Mouse (Mus musculus) adrenal gland, postnatal 36 days (tissue): ENCODE results near the gene Smyd2. TPM values are rescaled to one million over a fixed set of nuclear protein-coding genes. Genes with fewer than 3 reads are reported as not detected.
A peak's percentile ranks its signal among the peaks of the same experiment; 100 is the strongest.

Experiments used
- DNase-seq, 2 experiments: peaks; one replicate each; pipeline ENCODE4 v3.0.0; 2021; ENCODE audit warnings: mixed read lengths in 1 of 2
- long read RNA-seq, 2 experiments: library from polyadenylated mRNA; stranded (forward); transcript quantifications; one replicate each; pipeline ENCODE4 v2.0.0; 2021; ENCODE audit warnings: borderline sequencing depth in 2 of 2
- total RNA-seq, 2 experiments: library from RNA; stranded (reverse); gene quantifications; 2 replicates each; pipeline ENCODE4 v1.2.3; 2021

Gene Smyd2
- 10 to 100 TPM; 76.7 to 81.8 TPM for total RNA-seq
- long read RNA-seq, experiment 1, transcript Smyd2-201 (12 exons, 1,680 nt): major isoform, 127 of 158 reads
- long read RNA-seq, experiment 1, partial matches to known transcripts: 16 of 158 reads
- long read RNA-seq, experiment 1, other reads (novel, unspliced or antisense): 11 of 158 reads
- long read RNA-seq, experiment 2, transcript Smyd2-201 (12 exons, 1,680 nt): major isoform, 31 of 40 reads
- long read RNA-seq, experiment 2, partial matches to known transcripts: 2 of 40 reads
- long read RNA-seq, experiment 2, other reads (novel, unspliced or antisense): 6 of 40 reads

DNA sequence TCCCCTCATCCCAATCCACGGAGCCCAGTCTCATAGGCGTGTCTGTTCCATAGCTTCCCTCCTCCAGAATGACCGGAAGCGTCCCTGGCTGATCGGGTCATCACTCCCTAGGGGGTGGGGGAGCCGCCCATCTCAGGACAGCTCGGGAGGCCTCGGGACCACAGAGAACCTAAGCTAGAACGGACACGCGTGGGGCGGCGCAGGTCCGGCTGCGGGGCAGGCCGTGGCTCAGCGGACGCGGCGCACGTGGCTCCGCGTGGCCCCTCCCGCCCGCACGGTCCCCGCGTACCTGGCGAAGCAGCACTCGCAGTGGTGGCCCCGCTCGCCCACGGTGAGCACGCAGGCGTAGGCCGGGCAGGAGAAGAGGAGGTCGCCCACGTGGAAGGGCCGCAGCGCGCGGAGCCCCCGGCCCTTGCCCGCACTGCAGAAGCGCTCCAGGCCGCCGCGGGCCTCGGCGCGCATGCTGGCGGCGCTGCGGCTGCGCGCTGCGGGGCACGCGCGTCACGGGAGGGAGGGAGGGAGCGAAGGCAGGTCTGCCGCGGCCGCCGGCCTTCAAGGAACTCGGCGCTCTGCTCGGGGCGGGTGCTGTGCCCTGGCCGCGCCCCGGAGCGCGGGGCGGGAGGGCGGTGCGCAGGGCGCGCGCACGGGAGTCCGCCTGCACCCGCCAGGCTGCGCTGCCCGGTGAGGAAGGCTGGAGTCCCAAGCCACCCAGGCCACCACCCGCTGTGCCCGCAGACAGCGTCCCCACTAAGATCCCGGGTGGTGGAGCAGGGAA is at the start of gene Smyd2:
Smyd2 (minus strand) TSS at position 546 of the 775 bp plus-strand sequence.
- peak; percentile 87 to 91 for DNase-seq

DNA sequence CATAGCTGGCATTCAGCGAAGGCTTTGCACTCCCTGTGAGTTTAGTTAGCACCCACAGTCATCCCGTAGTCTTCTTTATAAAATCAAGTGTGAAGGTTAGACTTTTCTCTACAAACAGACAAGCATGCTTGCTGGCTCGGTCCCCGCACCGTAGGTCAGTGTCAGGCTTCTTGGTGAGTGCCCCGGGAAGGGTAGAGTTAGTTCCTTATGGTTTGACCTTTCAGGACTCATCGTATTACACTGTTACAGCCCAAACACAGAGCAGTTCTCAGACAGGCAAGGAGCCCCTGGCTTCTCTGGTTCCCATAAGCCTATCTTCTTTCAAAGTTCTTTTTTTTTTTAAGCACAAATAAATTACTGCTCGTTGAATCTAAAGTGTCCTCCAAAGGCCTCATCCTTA is 48.2 kb upstream of the Smyd2 start:
- no peak for DNase-seq

DNA sequence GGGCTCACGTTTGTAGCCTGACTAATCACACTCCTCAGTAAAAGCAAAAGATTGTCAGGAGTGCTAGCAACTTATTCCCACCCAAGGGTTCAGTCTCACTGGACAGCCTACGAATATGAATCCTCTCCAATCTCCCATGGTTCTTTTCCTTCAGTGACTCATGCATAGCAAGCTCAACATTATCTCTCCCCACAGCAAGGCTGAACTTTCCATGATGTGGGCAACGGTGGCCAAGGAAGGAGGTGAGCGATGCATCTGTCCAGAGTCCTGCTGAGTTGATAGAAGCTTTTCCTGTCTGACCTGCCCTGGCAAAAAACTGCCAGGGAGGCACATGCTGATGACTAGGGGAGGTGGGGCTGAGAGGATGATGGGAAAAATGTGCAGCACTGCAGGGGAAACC is 45.9 kb upstream of the Smyd2 start:
- peak; percentile 13 for DNase-seq

DNA sequence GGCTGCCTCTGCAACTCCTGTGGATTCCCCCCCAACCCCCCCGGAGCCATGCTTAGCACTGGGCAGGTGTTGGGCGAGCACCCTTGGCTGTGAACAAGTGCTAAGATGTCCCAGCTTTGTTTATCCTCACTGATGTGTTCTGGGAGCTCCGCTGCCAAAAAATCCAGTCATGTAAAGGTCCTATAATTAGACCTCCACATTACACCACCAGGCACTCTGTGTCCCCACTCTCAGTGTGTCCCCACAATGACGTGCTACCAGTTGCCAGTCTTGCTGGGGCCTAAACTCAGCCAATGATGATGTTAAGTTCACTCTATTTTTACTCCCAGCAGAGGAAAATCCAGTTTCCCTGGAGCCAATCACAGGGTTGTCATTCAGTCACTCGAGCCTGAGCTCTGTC is 38.3 kb upstream of the Smyd2 start:
- DNase-seq: no peak

DNA sequence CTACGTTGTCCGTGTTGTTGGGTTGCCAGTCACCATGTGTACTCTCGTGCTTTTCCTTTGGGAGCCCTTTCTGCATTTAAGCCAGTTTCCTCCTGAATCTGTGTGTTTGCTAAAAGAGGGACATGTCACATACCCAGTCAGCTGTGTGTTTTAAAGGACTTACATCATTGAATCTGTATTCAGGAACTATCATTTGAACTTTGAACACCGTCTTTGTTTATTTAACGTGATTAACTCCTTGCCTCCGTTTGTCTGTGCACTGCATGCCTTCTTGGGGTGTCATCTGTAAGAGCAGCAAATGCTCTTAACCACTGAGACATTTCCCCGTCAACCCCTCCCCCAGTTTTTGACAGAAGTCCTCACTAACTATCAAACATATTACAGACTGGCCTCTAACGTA is 37.6 kb upstream of the Smyd2 start:
- DNase-seq: no peak

DNA sequence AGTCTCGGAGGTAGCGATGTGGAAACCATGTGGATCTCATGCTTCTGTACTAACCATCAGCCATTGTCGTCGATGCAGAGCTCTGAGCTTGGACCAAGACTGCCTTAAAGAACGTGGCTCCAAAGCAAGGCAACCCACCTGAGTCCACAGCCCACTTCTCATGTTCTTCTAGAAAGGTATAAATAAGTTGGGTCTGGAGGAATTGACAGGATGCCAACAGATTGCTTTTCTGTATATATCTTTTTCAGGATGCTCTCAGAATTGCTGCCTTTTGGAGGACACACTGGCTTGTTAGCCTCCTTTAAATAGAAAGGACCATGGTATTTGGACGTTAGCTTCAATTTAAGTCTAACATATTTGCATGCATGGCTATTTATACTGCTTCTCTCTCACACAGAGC is 29.7 kb upstream of the Smyd2 start:
- DNase-seq: no peak

DNA sequence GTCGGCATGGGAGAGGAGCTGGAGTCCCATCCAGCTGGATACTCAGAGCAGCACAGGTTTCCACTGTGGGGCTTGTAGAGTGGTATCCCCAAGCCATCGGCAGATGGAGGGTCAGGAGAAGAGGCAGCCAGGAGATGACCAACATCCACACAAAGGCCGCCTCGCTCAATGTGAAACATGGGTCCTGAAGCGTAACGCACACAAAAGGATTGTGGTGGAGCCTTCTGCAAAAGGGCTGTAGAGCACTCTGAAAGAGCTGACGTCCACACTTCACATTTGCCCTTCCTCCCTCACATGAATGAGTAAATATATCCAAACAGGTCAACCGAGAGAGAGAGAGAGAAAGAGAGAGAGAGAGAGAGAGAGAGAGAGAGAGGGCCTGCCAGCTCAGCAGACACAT is 25.2 kb upstream of the Smyd2 start:
- DNase-seq: no peak

DNA sequence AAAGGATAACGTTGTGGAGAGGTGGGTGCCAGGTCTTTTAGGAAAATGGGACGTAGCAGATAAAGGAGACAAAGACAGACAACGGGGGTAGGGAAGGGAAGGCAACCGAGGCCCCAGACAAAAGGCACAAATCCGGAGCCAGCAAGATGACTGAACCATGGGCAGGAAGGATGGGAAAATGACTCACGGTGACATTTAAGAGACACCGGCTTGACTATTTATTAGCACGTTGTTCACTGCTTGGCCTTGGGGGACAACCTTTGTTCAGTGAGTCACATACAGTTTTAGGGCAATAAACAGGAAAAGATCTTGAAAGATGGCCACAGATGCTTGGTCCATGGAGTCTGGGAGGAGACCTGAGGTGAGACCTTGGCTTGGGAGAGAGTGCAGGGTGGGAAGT is 24.0 kb upstream of the Smyd2 start:
- peak; percentile 53 to 57 for DNase-seq

DNA sequence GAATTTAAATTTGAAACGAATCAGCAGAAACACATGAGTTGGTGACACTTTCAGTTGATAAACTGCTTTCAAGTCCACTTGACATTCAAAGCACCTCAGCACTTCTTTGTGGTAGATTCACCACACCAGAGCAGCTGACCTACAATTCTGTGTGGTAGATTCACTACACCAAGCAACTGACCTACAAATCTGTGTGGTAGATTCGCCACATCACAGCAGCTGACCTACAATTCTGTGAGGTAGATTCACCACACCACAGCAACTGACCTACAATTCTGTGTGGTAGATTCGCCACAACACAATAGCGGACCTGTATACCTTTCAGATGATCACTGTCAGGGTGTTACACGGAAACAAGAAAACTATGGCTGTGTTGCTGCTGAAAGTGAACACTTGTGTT is 19.6 kb upstream of the Smyd2 start:
- DNase-seq: no peak

DNA sequence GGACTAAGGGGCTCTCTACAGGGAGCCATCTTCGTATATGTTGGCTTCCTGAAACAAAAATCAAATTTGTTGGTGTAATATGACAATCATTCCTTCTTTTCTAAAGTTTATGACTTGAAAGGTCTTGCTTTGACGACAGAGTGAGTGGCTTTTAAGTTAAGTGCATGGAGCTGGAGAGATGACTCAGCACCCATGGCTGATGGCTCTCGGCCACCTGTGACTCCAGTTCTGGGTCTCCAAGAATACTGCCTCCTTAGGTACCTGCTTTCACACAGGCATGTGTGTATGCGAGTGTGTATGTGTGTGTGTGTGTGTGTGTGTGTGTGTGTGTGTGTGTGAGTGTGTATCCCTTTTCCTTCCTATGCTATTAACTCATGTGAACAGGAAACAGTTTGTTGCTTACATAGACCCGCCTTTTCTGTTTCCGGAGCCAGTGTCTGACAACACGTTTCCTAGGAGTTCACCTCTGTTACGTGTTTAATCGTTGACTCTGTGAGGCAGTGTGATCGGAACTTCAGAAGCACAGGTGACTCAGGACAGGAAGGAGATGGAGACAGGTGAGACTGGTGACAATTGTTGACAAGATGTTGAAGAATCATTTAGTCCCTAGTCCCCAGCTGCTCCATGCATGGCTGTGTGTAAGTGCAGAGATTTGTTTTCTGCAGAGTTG is 14.4 kb upstream of the Smyd2 start:
- peak; percentile 36 to 39 for DNase-seq

DNA sequence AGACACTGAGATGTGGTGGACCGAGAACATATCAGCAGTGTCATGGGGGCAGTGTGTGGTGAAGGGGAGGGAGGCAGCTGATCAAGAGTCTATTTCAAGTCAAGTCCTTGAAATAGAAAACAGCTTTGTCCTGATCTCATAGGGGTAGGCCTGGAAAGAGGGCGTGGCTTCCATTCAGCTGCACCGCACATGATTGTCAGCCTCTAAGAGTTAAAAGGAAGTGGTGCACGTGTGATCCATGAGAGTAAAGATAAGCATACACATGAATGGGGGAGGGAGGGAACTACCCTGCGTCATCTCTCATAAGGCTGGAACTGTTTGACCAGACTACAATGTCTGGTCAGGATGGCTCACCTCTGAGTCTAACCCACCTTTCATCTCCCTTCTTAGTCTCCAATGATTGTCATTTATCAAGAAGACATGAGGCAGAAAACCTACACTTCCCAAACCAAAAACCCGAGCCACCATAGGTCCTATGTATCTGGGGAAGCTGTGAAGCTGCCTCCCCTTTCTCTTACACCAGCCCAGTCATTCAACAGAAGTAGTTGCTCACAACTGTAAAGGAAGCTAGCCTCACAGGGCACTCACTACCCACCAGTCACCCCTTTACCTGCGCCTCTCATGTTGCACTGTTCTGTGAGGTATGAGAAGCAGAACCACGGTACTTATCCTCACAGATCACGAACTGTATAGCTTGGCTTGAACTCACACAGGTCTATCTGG is 11.5 kb upstream of the Smyd2 start:
- DNase-seq: no peak

DNA sequence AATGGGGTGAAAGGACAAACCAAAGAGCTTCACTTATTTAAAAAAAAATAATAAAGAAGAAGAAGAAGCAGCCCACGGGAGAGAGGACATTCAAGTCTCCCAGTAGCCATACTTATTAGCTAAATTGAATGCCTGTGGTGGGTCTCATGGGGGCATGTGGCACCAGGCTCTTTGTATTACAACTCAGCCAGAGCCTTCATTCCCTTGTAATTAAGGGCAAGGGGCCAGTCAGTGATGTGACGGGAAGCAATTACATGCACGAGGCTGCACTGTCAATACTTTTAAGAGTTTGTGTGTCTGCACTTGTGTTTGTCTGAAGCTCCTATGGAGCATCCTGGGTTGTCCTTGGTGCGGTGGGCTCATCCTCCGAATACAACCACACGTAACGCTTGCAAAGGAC is 10.8 kb upstream of the Smyd2 start:
- DNase-seq: no peak

DNA sequence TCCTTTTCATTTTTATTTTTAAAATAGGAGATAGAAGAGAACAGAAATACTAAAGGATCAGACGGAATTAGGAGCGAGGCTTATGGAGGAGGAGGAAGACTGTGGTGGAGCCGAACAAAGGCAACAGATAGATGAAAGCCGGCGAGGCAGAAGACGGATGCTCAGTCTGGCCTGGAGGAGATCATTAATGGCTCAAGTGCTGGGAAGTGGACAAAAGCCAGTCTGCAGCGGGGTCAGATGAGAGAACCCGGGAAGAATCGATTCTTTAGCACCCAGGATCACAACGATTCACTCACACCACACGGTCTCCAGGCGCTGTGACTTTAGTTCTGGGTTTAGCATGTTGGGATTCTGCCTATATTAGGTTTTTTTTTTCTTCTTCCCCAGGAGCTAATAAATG is 10.0 kb upstream of the Smyd2 start:
- no peak for DNase-seq

DNA sequence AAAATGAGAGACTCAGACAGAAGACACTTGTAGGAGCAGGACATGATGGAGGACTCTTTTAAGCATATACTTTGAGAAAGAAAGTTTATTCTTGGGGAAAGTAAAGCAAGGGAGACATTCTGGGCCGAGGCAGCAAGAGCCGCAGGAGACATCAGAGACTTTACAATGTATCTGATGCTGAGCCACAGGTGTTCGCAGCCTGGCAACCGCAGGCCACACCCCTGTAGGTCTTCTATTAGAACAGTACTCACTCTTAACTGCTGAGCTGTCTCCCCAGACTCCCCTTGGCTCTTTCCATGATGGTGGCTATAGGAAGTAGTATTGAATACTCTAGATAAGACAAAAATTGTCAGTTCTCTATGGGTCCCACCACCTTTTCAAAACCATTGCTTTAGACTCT is 7.7 kb upstream of the Smyd2 start:
- DNase-seq: no peak

DNA sequence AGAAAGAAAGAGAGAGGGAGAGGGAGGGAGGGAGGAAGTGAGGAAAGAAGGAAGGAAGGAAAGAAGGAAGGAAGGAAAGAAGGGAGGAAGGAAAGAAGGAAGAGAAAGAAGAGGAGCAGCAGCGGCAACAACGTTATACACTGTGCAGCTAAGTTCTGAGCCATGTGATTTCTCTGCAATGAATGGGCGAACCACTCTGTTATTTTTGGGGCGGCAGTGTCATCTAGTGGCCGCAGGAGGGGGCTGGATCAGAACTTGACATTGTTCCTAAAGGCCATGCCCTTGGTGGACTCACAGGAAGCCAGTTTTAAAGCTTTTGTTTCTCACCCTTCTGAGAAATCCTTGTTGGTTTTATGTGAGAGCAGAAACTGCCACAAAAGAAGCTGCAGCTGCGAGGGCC is 5.5 kb upstream of the Smyd2 start:
- DNase-seq: peak; percentile 78 to 81

DNA sequence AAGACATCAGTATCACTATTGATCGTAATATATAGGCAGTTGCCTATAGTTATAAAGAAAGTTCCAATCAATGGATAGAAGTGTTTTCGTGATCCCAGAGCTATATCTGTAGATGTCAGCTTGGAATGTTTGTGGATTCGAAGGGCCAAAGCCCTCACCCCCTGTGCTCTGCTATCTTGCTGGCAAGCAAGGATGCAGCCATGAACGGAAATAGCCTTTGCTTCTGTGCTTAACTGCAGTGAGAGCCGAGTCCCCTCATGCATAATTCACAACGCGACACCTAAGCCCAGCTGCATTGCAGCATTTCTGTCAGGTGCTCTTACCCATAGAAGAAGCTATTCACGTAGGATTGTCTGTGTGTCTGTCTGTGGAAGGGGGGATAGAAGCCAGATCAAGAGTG is 4.1 kb upstream of the Smyd2 start:
- no peak for DNase-seq

DNA sequence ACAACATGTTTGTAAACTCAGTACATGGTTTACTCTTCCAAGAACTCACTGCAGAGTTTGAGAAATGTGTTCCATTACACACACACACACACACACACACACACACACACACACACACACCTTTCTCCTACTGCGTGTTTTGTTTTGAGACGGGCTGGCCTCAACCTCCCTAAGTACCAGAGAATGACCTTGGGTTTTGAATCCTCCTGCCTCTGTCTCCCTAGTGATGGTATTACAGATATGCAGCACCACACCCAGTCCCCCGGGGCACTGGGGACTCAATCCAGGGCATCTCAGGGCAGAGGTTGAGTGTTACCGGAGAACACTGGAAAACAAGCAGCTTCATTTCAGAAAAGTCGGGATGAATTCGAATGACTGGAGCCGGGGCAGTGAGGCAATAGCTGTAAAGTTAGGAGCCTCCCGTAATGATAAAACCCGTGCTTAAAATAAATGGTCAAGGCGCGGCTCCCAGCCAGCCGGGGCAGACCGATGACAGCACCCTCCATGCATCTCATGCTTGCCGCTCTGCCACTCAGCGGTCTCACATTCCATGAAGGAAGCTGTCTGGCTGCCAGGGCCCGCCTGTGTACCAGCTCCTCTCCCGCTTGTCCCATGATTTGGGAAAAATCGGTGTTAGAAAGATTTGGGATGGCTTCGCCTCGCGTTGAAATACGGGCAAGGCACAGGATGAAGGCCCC is 1.9 kb upstream of the Smyd2 start:
- DNase-seq: no peak

DNA sequence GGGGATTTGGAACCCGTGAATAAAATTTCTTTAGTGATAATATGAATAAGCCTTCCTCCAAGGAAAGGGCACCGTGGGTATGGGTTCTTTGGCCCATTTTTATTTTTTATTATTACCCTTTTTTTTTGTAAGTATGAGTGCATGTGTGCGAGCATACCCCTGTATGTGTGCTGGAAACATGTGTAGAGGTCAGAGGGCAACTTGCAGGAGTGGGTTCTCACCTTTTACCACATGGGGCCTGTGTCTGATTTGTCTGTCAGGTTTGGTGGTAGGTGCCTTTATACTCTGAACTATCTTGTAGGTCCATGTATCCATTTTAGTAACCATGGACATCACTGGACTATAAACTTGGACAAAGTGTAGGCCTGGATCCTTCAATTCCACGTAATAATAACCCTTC is 994 bp upstream of the Smyd2 start:
- no peak for DNase-seq

DNA sequence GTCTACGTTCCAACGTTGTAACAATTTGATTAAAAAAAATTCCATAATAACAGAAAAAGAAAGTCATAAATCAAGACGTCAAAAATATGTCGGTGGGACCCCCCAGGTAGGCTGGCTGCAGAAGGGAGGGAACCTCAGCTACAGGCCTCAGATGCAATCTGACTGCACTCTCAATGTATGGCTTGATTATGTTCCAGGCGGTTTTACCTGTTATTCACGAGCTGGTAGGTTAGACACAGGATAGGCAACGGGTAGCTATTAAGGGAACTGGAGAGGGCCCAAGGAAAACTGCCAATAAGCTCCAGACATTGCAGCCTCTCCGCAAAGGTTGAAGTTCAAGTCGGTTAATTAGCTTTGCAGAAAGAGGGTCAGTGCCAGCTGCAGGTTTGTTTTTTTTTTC is 558 bp upstream of the Smyd2 start:
- no peak for DNase-seq

DNA sequence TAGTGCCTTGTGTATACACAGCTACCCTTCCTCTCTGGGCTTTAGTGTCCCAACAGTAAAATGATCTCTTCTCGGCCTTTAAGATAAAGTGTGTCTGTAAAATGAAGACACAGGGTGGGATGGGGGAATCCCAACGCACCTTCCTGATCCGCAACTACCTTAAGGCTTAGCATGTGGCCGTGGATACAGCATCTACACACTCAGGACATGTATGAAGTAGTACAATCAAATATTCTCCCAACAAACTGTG is 670 bp downstream of the Smyd2 start:
- no peak for DNase-seq

DNA sequence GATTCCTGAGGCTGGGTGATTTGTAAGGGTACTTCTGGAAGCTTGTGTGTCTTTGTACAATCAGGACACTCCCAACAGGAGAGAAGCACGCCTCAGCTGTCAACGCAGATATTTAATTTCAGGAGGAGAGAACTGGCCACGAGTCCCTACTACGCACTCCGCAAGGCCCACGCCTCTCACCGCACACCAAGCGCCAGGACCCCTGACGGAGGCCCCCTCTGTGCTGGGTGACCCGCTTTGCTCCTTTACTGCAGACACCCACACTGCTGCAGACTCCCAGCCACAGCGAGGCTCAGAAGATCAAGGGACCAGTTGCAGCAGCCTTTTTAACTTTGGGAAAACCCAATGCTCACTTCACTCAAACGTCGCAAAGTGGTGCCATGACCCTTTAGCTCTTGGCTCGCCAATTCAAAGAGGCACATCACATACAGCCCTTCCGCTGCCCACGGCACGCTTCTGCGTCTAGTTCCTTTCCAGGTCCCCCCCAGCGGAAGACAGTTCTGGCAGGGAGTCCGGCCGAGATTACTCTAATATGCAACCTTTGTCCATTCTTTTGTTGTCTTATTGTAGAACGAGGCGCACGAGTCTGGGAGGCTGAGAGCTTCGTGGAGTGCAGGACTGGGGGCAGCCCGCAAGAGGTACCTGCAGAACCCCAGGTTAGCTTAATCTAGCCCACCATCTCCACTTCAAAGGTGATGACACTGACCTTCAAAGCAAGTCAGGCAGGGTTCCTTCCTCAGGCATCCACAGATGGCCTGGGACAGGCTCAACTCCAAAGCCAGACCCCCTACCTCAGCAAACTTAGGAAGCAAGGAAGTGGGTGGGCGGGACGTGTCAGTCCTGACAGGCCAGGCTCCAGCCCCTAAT is 1.2 kb downstream of the Smyd2 start:
- peak; percentile 20 to 28 for DNase-seq
